Mouse (Mus musculus): ENCODE data around the gene Trim67.

Gene Trim67

GRCm38 (mm10) chr8:124792708-124793107 lies at the start of gene Trim67:
TSS of gene Trim67 (plus strand) at chr8:124793092.
- in situ Hi-C loops (cut with MboI), result no loop called here

- in situ Hi-C loops (cut with MboI), result no loop called here
Measured at GRCm38 (mm10) chr8:124746661-124747060, 46.2 kb upstream of the Trim67 start.

- in situ Hi-C loops (cut with MboI), result no loop called here
Measured at GRCm38 (mm10) chr8:124751191-124751590, 41.7 kb upstream of the Trim67 start.

GRCm38 (mm10) chr8:124751709-124752173 lies 41.2 kb upstream of the Trim67 start, which contains the start of gene Fam89a:
TSS of gene Fam89a (minus strand) at chr8:124751832.
- in situ Hi-C loops (cut with MboI), result no loop called here

- in situ Hi-C loops (cut with MboI), result no loop called here
Measured at GRCm38 (mm10) chr8:124752325-124752862, 40.5 kb upstream of the Trim67 start.

- in situ Hi-C loops (cut with MboI), result no loop called here
Measured at GRCm38 (mm10) chr8:124754101-124754791, 38.6 kb upstream of the Trim67 start.

- in situ Hi-C loops (cut with MboI), result no loop called here
Measured at GRCm38 (mm10) chr8:124754792-124755190, 38.1 kb upstream of the Trim67 start.

GRCm38 (mm10) chr8:124755481-124755880 lies 37.4 kb upstream of the Trim67 start:
- in situ Hi-C loops (cut with MboI), result no loop called here

GRCm38 (mm10) chr8:124756153-124756552 lies 36.7 kb upstream of the Trim67 start:
- in situ Hi-C loops (cut with MboI), result no loop called here

- in situ Hi-C loops (cut with MboI), result no loop called here
Measured at GRCm38 (mm10) chr8:124756601-124757000, 36.3 kb upstream of the Trim67 start.

GRCm38 (mm10) chr8:124758544-124758943 lies 34.3 kb upstream of the Trim67 start:
- in situ Hi-C loops (cut with MboI), result no loop called here

GRCm38 (mm10) chr8:124763061-124763460 lies 29.8 kb upstream of the Trim67 start:
- in situ Hi-C loops (cut with MboI), result no loop called here

- in situ Hi-C loops (cut with MboI), result no loop called here
Measured at GRCm38 (mm10) chr8:124772389-124772788, 20.5 kb upstream of the Trim67 start.

GRCm38 (mm10) chr8:124775695-124776094 lies 17.2 kb upstream of the Trim67 start:
- in situ Hi-C loops (cut with MboI), result no loop called here

- in situ Hi-C loops (cut with MboI), result no loop called here
Measured at GRCm38 (mm10) chr8:124780236-124780635, 12.7 kb upstream of the Trim67 start.

- in situ Hi-C loops (cut with MboI), result no loop called here
Measured at GRCm38 (mm10) chr8:124782431-124782830, 10.5 kb upstream of the Trim67 start.

- in situ Hi-C loops (cut with MboI), result no loop called here
Measured at GRCm38 (mm10) chr8:124783228-124783627, 9.7 kb upstream of the Trim67 start.

GRCm38 (mm10) chr8:124784613-124785012 lies 8.3 kb upstream of the Trim67 start:
- in situ Hi-C loops (cut with MboI), result no loop called here

- in situ Hi-C loops (cut with MboI), result no loop called here
Measured at GRCm38 (mm10) chr8:124790676-124791075, 2.2 kb upstream of the Trim67 start.

- in situ Hi-C loops (cut with MboI), result no loop called here
Measured at GRCm38 (mm10) chr8:124791751-124792150, 1.1 kb upstream of the Trim67 start.

- in situ Hi-C loops (cut with MboI), result no loop called here
Measured at GRCm38 (mm10) chr8:124792186-124792585, 706 bp upstream of the Trim67 start.

GRCm38 (mm10) chr8:124793172-124793651 lies 320 bp downstream of the Trim67 start:
- in situ Hi-C loops (cut with MboI), result no loop called here
